Mouse (Mus musculus) liver, postnatal 0 days (tissue): ENCODE measurements around the gene Clybl.

ENCODE experiments used
- CTCF ChIP-seq: sonication (generic); IDR thresholded peaks from 2 replicates; pipeline ENCODE4 v1.5.1; 2016; ENCODE audit warnings: antibody characterized with exemption, low read depth
- EP300 ChIP-seq: IDR thresholded peaks from 2 replicates; pipeline ENCODE4 v1.6.1; 2016; ENCODE audit warnings: antibody characterized with exemption, low read depth, mild to moderate bottlenecking

- TF ChIP-seq CTCF (no peak), EP300 (no peak)
Observed at GRCm38 (mm10) chr14:122233212-122233714, 51.8 kb downstream of the Clybl start.
